Mouse (Mus musculus) c-Kit-positive CD71-negative TER-119-negative erythroid progenitor cells, embryonic 14.5 days (primary cell): ENCODE measurements around the gene Phf14.

Source experiments
- DNase-seq: peaks from one replicate; pipeline ENCODE4 v3.0.0-alpha.2; 2013; ENCODE audit warnings: low read depth

The Phf14 gene

DNA sequence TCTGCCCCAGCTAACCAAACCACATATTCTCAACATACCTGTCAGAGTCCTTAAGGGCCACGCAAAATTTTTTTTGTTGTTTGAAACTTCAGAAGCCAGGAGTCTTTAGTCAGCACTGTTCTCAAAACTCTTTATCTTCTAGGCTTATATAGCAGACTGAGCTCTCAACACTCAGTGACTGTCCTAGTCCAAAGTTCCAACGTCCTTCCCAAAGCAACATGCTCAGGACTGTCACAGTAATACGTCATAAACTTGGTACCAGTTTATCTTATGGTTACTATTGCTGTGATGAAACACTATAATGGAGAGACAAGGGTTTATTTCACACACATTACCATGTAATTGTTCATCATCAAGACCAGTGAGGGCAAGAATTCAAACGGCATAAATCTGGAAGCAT lies 113.9 kb downstream of the Phf14 start:
- no peak for DNase-seq

DNA sequence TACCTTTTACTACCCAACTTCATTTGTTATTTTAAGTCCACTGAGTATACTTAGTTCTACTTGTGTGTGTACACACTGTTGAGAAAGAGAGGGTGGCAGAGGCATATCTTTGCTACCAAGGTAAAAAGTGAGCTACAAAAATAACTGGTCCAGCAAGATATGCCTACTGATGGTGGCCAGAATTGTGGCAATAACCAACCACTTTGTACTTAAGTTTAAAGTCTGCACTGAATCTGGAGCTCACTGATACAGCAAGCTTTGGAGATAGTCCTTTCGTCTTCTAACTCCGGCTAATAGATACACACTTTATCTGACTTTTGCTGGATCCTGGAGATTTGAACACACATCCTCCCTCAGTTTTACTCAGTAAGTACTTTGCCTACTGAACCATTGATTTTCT lies 115.8 kb downstream of the Phf14 start:
- no peak for DNase-seq

DNA sequence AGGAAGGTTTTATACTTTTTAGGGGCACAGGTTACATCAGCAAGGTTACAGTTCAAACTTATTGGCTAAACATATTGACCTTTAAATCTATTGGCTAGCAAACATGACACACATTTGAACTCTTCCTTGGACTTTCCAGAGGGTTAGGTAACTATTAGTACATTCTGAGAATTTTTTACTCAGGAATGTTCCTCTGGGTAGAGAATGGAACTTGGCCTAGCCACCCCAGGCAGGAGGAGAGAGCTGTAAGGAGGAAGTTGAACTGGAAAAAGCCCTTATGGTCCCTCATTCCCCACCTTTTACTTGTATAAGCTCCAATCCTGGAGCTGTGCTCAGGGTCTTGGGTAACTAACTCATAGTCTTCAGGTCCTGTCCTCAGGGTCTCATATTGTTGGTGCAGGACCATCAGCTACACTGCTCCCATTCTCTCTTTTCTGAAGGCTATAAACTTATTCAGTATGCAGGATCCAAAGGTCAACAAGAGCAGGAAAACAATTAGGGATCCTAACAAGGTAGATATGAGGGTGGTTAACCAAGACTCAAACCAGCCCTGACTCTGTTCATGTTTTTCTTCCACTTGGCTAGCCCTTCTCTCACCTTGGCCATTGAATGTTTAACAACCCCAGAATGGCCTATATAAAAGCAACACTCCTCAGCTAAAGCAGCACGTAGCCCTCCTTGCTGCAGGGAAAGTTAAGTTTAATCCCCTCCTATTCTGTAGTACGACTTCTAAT lies 119.4 kb downstream of the Phf14 start:
- no peak for DNase-seq

DNA sequence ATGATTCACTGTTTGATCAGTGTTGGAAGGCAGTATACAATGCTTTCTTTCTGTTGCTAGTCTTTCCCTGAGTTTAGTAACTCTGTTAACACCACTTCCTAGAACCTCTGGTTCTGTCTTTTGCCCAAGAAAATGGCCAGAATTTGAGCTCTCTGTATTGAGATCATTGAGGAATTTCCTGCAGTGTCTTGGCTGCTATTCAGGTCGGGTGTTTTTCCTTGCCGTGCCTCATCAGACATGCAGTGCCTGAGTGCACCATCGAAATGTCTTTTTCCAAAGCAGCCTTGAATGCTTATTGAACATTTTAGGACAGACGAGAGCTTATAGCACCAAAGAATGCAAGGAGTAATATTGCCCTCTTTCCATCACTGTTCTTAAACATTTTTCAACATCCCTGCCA lies 127.0 kb downstream of the Phf14 start:
- DNase-seq: no peak

DNA sequence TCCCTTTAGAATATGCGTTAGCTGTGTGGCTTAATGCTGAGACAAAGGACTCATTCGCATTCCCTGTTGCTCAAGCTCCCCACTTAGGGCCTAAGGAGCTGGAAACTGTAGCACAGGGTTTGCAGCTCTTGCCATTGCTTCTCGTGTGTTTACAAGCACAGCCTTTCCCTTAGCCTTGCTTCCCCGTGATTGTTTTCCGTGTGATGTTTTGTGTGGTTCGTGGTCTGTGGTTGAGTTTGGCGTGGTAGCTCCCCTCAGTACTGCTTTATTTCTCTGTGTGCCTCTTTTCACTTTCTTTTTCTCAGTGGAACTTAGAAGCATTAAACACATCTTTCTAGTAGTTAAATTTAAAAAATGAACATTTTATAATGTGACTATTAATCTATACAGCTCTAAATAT lies 130.7 kb downstream of the Phf14 start:
- DNase-seq: no peak

DNA sequence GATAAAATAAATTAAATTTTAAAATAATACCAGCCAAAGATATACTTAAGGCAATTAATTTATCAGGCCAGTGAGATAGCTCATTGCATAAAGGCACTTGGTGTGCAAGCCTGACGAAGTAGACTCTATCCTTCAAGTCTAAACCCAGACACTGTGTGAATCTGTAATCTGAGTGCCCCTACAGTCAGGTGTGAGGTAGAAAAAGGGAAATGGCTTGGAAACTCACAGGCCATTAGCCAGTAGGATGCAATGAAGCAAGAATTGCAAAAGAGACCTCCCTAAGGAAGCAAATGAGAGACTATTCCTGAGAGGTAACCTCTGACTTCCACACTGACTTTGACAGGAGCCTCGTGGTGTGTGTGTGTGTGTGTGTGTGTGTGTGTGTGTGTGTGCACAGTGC lies 145.3 kb downstream of the Phf14 start:
- no peak for DNase-seq

DNA sequence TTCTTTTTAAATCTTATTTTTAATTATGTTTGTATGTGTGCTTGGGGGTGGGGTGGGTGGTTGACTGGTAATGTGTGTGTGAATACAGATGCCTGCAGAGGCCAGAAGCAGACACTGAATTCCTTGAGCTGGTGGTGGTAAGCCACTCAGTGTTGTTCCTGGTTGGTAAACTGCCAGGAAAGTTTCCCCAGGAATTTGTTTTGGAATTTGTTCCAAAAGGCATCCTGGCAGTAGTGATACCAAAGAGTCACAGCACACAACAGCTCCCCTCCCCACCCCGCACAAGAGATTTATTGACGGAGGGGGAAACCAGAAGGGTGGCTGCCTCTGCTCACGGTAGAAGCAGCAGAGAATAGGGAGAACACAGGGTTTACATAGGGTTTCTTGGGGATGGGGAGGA lies 146.5 kb downstream of the Phf14 start:
- no peak for DNase-seq

DNA sequence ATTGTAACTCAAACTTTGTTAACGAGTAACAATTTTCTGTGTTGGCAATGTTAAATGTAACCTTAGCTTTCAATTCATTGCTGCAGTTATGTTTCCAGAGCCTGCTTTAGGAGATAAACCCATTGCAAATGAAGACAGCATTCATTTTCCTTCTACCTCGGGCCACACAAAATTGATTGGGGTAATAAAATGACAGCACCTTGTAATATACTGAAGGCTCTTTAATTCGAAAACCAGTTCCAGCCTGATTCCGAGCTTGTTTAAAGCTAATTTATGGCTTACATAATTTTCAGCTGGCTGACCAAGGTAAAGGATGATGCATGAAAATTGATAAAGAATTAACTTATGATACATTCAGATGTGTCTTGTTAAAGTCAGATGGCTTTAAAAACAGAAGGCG lies 151.1 kb downstream of the Phf14 start:
- no peak for DNase-seq

DNA sequence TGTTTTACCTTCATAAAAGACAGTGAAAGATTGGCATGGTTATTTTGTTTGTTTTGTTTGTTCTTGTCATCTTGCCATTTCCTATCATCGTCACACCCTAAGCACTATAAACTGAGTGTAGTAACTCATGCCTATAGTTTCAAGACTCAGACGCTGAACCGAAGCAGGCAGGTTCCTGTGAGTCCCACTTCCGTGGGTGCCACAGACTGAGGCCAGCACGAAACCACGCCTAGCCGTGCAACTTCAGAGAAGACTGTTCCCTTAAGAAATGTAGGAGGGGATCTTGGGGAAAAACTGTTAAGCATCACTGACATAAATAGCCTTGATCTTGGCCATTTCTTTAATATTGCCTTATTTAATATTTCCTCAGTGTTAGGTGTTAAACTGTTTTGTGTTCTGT lies 152.4 kb downstream of the Phf14 start:
- no peak for DNase-seq

DNA sequence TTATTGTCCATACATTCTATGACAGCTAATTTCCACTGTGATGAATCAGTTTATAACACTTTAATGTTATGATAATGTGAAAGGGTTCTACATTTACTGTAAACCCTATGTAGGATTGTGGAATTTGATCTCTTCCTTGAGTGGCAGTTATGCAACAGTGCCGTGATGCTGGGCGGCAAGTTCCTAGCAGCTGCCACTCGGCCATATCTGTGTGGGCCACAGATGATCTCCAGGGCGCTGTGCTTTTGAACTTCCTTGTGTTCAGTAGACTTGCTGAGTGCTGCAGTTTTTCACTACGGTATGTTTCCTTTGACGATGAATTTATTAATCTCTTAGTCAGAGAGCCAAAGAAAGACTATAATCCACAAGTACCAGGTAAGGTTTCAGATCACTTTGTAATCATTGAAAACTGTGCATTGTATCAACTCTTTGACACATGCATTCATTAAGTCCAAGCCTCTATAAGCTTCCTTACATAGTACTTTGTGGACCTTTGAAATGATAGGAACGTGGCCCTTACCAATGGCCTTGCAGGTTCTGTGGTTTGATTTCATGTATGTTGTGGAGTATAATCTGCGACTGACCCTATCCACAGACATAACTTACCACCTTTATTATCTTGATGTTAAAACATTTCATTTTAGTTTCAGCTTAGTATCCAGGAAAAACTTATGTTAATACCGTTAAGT lies 153.0 kb downstream of the Phf14 start:
- DNase-seq: no peak

DNA sequence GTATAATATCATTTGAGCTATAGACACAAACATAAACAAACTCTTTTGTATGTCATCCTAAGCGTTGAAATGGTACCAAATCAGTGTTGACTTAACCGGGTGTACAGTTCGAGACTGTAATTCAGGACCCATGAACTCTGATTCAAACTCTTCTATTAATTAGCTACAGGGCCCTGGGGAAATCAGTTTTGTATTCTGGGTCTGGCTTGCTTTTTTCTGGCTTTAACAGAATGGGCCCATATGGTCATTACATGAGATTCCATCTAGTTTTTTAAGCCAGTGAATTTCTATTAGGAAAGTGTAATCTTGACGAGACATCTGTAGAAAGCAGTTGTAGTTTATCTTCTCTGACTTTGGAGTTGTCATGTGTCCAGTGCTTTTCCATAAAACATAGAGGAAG lies 160.3 kb downstream of the Phf14 start:
- no peak for DNase-seq

DNA sequence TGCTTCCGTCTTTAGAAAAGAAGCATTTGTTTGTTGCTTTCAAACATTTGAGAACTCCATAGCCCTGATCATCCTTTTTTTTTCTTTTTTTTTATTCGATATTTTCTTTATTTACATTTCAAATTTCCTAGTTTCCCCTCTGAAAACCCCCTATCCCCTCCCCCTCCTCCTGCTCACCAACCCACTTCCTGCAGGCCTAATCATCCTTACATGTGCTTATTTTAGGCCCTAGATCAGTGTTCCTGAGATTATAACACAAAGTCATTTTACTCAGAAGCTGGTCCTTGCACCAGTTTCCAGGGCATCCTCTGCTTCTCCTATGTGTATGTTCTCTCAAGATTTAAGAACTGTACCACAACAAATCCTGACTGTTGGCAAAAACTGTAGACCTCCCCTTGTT lies 161.7 kb downstream of the Phf14 start:
- DNase-seq: no peak

DNA sequence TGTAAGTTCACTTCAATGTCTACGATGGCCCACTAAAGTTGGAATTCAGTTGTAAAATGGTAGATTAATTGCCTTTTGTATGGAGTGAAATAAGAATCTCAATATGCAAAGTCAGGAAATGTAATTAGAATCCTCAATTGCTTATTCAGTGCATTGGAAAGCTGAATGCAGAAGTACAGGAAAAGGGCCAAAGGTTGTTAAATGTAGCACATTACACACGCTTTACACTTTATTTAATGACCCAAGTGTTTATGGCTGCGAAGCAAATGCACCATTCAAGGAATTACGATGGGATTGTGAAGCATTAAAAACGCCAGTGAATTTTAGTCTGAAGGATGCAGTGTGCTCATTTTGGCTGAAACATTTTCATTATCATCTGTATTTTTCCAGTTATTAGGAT lies 167.0 kb downstream of the Phf14 start:
- no peak for DNase-seq

DNA sequence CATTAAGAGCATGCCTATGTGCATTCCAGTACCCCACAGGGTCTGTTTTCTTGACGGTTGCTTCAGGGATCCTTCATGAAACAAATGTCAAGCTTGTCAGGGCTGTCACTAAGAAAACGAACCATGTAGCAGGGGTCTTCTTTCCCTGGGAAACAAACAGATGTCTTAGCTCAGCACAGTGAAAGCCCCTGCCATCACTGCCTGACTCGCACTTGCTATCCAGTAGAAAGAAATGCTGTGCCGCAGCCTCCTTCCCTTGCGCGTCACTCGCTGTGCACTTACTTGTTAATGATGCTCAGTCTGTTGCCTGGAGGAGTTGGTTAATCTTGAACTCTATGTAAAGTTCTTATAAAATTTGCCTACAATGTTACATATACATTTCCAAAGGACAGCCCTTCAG lies 169.7 kb downstream of the Phf14 start:
- no peak for DNase-seq

DNA sequence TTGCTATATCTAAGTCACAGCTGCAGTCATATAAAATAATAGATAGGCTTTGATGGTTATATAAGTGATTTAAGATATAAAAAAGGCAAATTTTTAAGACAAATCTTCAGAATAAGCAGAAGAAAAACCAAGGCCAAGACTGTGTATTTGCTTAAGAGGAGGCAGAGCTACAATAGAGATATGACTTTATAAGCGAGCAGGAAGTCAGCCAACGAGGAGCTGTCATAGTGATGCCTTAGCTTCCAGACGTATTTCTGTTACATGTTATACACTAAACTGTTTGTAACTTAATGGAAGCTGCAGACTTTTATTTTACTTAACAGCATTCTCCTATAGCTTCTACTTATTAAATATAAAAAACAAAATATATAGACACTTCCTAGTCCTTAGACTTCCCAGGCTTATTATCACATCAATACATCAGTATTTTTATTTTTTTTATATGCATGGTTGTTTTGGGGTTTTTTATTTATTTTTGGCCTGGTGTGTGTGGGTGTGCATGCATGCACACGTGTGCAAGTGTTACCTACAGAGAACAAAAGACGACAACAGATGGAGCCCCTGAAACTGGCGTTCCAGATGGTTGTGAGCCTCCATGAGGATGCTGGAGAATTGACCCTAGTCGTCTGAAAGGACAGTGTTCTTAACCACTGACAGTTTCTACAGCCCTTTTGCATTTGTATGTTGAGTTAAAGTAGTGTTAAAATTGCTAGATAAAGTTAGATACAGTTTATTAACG lies 170.4 kb downstream of the Phf14 start:
- DNase-seq: no peak

DNA sequence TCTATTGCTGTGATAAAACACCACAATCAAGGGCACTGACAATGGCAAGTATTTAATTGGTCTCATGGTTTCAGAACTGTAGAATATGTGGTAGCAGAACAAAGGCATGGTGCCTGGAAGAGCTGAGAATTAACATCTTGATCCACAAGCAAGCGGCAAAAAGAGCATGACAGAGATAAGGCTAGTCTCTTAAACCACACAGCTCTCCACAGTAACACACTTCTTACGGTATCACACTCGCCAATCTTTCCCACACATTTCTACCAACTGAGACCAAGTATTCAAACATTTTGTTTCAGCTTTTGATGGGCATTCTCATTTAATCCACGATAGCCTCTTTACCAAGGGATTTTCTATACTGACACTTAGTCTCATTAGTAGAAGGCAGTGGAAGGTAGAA lies 171.7 kb downstream of the Phf14 start:
- DNase-seq: no peak

DNA sequence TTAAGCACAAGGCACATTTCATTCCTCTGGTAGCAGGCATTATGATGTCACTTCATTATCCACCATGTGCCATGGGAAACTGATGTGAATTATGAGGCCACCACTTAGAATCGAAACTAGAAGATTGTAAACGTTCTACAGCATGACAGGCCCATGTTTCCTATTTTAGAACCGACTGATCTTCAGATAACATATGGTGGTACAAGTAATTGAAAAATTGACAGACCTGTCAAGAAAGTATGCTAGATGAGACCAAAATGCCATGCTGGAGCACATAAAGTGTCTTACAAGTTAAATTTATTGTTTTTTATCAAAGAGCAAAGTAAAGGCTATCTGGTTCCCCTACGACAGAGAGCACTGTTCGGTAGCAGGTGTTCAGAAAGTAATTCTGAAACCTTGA lies 172.8 kb downstream of the Phf14 start:
- DNase-seq: no peak

DNA sequence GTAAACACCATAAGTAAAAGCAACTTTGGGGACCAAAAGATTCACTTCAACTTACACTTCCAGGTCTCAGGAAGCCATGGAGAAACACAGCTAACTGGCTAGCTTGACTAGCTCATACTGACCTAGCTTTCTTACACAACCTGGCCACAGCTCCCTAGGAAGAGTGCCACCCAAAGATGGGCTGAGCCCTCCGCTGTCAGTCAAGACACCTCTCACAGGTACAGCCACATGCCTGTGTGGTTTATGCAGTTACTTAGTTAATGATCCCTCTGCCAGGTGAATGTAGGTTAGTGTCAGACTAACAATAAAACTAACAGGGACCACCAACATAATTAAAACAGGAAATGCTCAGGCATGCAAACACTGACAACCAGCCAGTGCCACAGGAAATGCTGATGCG lies 174.1 kb downstream of the Phf14 start:
- DNase-seq: no peak

DNA sequence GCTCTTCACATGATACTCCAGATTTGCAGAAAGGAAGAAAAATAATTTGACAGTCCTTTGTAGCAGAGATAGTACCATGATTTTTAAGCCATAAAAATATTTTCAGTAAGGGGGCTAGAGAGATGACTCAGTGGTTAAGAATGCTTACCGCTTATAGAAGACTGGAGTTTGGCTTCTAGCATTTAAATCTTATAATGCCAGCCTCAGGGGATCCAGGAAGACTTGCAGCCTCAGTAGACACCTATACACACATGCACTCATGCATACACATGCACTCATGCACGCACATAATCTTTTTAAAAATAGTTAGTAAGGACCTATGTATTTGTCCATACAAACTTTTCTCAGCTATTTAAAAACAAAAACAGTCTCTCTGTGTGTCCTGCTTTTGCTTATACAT lies 174.5 kb downstream of the Phf14 start:
- DNase-seq: no peak

DNA sequence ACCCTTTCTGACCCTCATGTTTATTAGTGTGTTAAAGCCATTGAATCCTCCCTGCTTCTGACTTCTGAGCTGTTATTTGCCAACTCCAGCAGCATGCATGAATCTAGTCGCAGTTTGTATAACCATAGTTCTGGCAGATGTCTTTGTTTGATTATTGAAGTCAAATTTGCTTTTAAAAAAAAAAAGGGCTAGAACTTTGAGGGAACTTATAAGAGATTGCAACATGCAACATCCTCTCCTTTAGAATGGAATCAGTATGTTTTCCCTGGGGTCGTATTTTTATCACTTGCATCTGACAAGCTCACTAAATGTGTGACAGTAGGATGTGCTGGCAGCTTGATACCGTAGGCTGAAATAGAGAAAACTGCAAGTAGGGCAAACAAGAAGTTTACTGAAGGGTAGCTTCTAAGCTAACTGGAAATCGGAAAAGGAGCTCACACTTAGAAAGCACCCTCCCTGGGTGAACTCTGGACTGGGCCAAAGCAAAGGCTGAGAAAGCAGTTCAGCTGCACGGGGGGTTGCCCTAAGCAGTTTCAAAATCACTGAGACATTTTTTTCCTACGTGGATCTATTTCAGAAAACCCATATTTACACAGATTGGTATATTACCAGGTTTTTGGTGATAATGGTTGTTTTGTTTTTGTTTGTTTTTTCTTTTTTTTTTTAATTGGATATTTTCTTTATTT lies 175.1 kb downstream of the Phf14 start:
- DNase-seq: no peak

DNA sequence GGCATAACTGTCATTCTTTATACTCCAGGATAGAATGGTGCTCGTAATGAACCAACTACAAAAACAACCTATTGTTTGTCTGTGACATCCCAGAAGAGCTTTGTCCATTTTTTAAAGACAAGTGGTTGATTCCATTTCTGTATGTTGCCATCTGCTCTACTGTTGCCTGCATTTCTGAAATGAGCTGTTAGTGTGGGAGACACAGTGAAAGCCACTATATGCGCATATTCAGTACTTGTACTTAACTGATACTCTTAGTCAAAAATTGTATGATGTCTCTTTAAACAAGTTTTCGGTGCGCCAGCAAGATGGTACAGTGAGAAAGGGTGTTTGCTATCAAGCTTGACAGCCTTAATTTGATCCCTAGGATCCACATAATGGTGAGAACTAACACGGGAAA lies 177.1 kb downstream of the Phf14 start:
- no peak for DNase-seq

DNA sequence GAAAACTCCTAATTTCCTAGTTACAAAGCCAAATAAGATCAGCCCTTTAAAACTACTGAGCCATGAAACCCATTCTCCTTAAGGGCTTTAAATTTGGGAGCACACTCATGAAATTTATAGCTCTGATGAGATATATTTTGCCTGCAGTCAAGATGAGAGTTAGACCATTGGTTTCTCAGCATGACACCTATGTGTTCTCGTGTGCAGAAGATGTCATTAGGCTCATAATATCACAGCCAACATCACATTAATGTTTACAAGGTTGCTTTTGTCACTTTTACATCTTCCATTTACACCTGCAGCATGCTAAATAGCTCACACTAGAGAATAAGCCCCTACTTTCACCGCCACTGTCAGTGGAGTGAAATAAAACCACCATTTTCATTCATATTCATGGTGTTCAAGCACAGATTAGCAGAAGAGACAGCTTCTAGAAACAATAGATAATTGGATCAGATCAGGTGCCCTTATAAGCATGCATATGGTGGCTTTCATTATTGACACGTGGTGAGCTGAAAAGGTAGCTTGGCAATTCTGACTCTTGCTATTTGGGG lies 181.9 kb downstream of the Phf14 start:
- no peak for DNase-seq

DNA sequence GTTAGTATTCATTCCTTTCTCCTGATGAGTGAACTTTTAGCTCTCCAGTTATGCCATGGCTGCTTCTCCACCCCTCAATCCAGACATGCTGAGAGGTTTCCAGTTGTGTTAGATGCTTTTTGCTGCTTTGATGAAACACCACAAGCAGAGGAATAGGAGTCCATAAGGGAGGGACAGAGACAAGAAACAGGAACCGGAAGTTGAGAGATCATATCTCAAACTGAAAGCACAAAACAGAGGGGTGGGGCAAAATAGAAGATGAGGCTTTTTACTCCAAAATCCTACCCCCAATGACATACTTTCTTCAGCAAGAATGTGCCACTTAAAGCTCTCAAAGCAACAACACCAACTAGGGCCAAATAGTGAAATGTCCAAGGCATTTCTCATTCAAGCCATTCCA lies 188.1 kb downstream of the Phf14 start:
- DNase-seq: no peak
